Mouse (Mus musculus): Measurements from ENCODE around the gene Tmem59. TPM values are rescaled to one million over a fixed set of nuclear protein-coding genes. Genes with fewer than 3 reads are reported as not detected.

Gene Tmem59
- total and polyA plus RNA-seq, 3 experiments: 74.2 to 209 (median 89.2) TPM

- H3K9me3 ChIP-seq (replicated peaks): no peaks in the 10 kb centered on the region
Observed at GRCm38 (mm10) chr4:107177506-107177905, 693 bp upstream of the Tmem59 start.

GRCm38 (mm10) chr4:107178830-107179490 is 761 bp downstream of the Tmem59 start, which contains the start of gene Tceanc2:
TSS of gene Tceanc2 (minus strand) at chr4:107179116.
- Histone ChIP-seq H3K4me1 (ENCODE audit: insufficient read depth, low read depth, low read length) (peaks cover 61% of the 10 kb centered on the region), H3K4me3 (ENCODE audit: low read depth, low read length) (peak within 1 kb of the TSS; percentile 97), H3K36me3 (replicated peaks) (peaks cover 32% of the 10 kb centered on the region), H3K27me3 (ENCODE audit: insufficient read depth, low read length) (no peaks in the 10 kb centered on the region), H3K9me3 (replicated peaks) (no peaks in the 10 kb centered on the region)
- ATAC-seq (ENCODE audit: extremely low read depth, insufficient number of reproducible peaks, low FRiP score, poor library complexity, severe bottlenecking) (0 out of 2 replicates have a peak, but pooled peaks have one; percentile 9), DNase-seq (ENCODE audit: low spot score) (peak; percentile 27)
- TF ChIP-seq GATA2 (IDR thresholded peaks at IDR 0.05; ENCODE audit: borderline replicate concordance, low read depth, low read length): no peak

More at GRCm38 (mm10) chr4:107177506-107177905, 693 bp upstream of the Tmem59 start:
- Histone ChIP-seq H3K4me3 (ENCODE audit: low read depth, low read length) (peak overlapping the region; percentile 97), H3K4me1 (ENCODE audit: insufficient read depth, low read depth, low read length) (peaks cover 64% of the 10 kb centered on the region), H3K27me3 (ENCODE audit: insufficient read depth, low read length) (no peaks in the 10 kb centered on the region), H3K36me3 (replicated peaks) (peaks cover 40% of the 10 kb centered on the region)
- TF ChIP-seq TAL1 (conservative IDR thresholded peaks at IDR 0.05; ENCODE audit: low read depth, low read length) (no peak), GATA2 (IDR thresholded peaks at IDR 0.05; ENCODE audit: borderline replicate concordance, low read depth, low read length) (no peak), CTCF (IDR thresholded peaks at IDR 0.05; ENCODE audit: low read depth, low read length) (no peak), GATA1 (IDR thresholded peaks at IDR 0.05; ENCODE audit: borderline replicate concordance, low read length) (no peak), POLR2AphosphoS5 (IDR thresholded peaks at IDR 0.05; ENCODE audit: insufficient replicate concordance, low read depth, low read length) (no peak)
- DNase-seq (ENCODE audit: low spot score): no peak
- ATAC-seq (ENCODE audit: extremely low read depth, insufficient number of reproducible peaks, low FRiP score, poor library complexity, severe bottlenecking): no peak

- Histone ChIP-seq H3K36me3 (replicated peaks) (peaks cover 32% of the 10 kb centered on the region), H3K9me3 (replicated peaks) (no peaks in the 10 kb centered on the region), H3K27me3 (ENCODE audit: insufficient read depth, low read length) (no peaks in the 10 kb centered on the region), H3K4me1 (ENCODE audit: insufficient read depth, low read depth, low read length) (peaks cover 62% of the 10 kb centered on the region), H3K4me3 (ENCODE audit: low read depth, low read length) (peak overlapping the region; percentile 97)
- TF ChIP-seq GATA2 (IDR thresholded peaks at IDR 0.05; ENCODE audit: borderline replicate concordance, low read depth, low read length) (no peak), TAL1 (conservative IDR thresholded peaks at IDR 0.05; ENCODE audit: low read depth, low read length) (no peak), GATA1 (IDR thresholded peaks at IDR 0.05; ENCODE audit: borderline replicate concordance, low read length) (no peak), CTCF (IDR thresholded peaks at IDR 0.05; ENCODE audit: low read depth, low read length) (no peak), POLR2AphosphoS5 (IDR thresholded peaks at IDR 0.05; ENCODE audit: insufficient replicate concordance, low read depth, low read length) (no peak)
- ATAC-seq (ENCODE audit: extremely low read depth, insufficient number of reproducible peaks, low FRiP score, poor library complexity, severe bottlenecking) (no peak), DNase-seq (ENCODE audit: low spot score) (no peak)
Observed at GRCm38 (mm10) chr4:107179561-107179960, 1.4 kb downstream of the Tmem59 start.

- Histone ChIP-seq H3K4me1 (ENCODE audit: insufficient read depth, low read depth, low read length) (peaks cover 53% of the 10 kb centered on the region), H3K4me3 (ENCODE audit: low read depth, low read length) (no peak overlapping the region; the same call in 1 of the 2 replicates), H3K27me3 (ENCODE audit: insufficient read depth, low read length) (no peaks in the 10 kb centered on the region), H3K36me3 (replicated peaks) (peaks cover 30% of the 10 kb centered on the region), H3K9me3 (replicated peaks) (no peaks in the 10 kb centered on the region)
- TF ChIP-seq POLR2AphosphoS5 (IDR thresholded peaks at IDR 0.05; ENCODE audit: insufficient replicate concordance, low read depth, low read length) (no peak), GATA1 (IDR thresholded peaks at IDR 0.05; ENCODE audit: borderline replicate concordance, low read length) (no peak)
- no peak for ATAC-seq (ENCODE audit: extremely low read depth, insufficient number of reproducible peaks, low FRiP score, poor library complexity, severe bottlenecking)
- no peak for DNase-seq (ENCODE audit: low spot score)
Observed at GRCm38 (mm10) chr4:107180746-107181145, 2.5 kb downstream of the Tmem59 start.

- H3K36me3 ChIP-seq (replicated peaks): peaks cover 31% of the 10 kb centered on the region
- H3K4me1 ChIP-seq (ENCODE audit: insufficient read depth, low read depth, low read length): peaks cover 46% of the 10 kb centered on the region
- ATAC-seq (ENCODE audit: extremely low read depth, insufficient number of reproducible peaks, low FRiP score, poor library complexity, severe bottlenecking) (no peak), DNase-seq (ENCODE audit: low spot score) (no peak)
- TF ChIP-seq GATA2 (IDR thresholded peaks at IDR 0.05; ENCODE audit: borderline replicate concordance, low read depth, low read length): no peak
- no peak for TF ChIP-seq GATA1 (IDR thresholded peaks at IDR 0.05; ENCODE audit: borderline replicate concordance, low read length)
- no peak for TF ChIP-seq POLR2AphosphoS5 (IDR thresholded peaks at IDR 0.05; ENCODE audit: insufficient replicate concordance, low read depth, low read length)
- no peaks in the 10 kb centered on the region for H3K27me3 ChIP-seq (ENCODE audit: insufficient read depth, low read length)
- no peaks in the 10 kb centered on the region for H3K9me3 ChIP-seq (replicated peaks)
- H3K4me3 ChIP-seq (ENCODE audit: low read depth, low read length): peak overlapping the region; percentile 52; the same call in 1 of the 2 replicates
Observed at GRCm38 (mm10) chr4:107181866-107182265, 3.7 kb downstream of the Tmem59 start.

- H3K9me3 ChIP-seq (replicated peaks): no peaks in the 10 kb centered on the region
- H3K27me3 ChIP-seq (ENCODE audit: insufficient read depth, low read length): no peaks in the 10 kb centered on the region
- peaks cover 39% of the 10 kb centered on the region for H3K4me1 ChIP-seq (ENCODE audit: insufficient read depth, low read depth, low read length)
- no peak for DNase-seq (ENCODE audit: low spot score)
- no peak for TF ChIP-seq GATA1 (IDR thresholded peaks at IDR 0.05; ENCODE audit: borderline replicate concordance, low read length)
- TF ChIP-seq GATA2 (IDR thresholded peaks at IDR 0.05; ENCODE audit: borderline replicate concordance, low read depth, low read length): no peak
- peak; percentile 66 for TF ChIP-seq TAL1 (conservative IDR thresholded peaks at IDR 0.05; ENCODE audit: low read depth, low read length)
- no peak for TF ChIP-seq CTCF (IDR thresholded peaks at IDR 0.05; ENCODE audit: low read depth, low read length)
- no peak overlapping the region; the same call in 1 of the 2 replicates for H3K4me3 ChIP-seq (ENCODE audit: low read depth, low read length)
- ATAC-seq (ENCODE audit: extremely low read depth, insufficient number of reproducible peaks, low FRiP score, poor library complexity, severe bottlenecking): no peak
- peaks cover 39% of the 10 kb centered on the region for H3K36me3 ChIP-seq (replicated peaks)
Observed at GRCm38 (mm10) chr4:107182796-107183195, 4.6 kb downstream of the Tmem59 start.
